Mouse (Mus musculus) lung, postnatal 0 days (tissue): ENCODE data around the gene H2-T23. TPM values are rescaled to one million over a fixed set of nuclear protein-coding genes. Genes with fewer than 3 reads are reported as not detected.
"Not testable (repeated sequence)": the region's sequence is repeated elsewhere in the genome, so short reads cannot be mapped to it uniquely, and the experiment has no call there.

Experiments used
- ATAC-seq: fragments of 200-750 bp; cut with Nextera tagmentation; 2 replicates; pipeline ENCODE4 v1.8.0; 2017; ENCODE audit warnings: moderate library complexity
- DNase-seq: peaks from one replicate; pipeline ENCODE4 v3.0.0-alpha.2; 2016; ENCODE audit warnings: low spot score
- H3K27ac ChIP-seq: fragments of 300-500 bp; sonication (generic); 2 replicates; pipeline ENCODE4 v1.5.1; 2014; ENCODE audit warnings: antibody characterized with exemption, mild to moderate bottlenecking, low read length, mixed read lengths
- H3K27me3 ChIP-seq: fragments of 300-500 bp; sonication (generic); replicated peaks from 2 replicates; pipeline ENCODE4 v1.6.1; 2014; ENCODE audit warnings: low read length, mixed read lengths; ENCODE audit not compliant: insufficient read depth
- H3K36me3 ChIP-seq: fragments of 300-500 bp; sonication (generic); 2 replicates; pipeline ENCODE4 v1.6.1; 2014; ENCODE audit warnings: low read length, mixed read lengths; ENCODE audit not compliant: insufficient read depth
- H3K4me1 ChIP-seq: fragments of 300-500 bp; sonication (generic); 2 replicates; pipeline ENCODE4 v1.6.1; 2014; ENCODE audit warnings: antibody characterized with exemption, low read depth, low read length, mixed read lengths; ENCODE audit not compliant: insufficient read depth
- H3K4me2 ChIP-seq: fragments of 300-500 bp; sonication (generic); replicated peaks from 2 replicates; pipeline ENCODE4 v1.6.1; 2014; ENCODE audit warnings: low read depth, mild to moderate bottlenecking, low read length, moderate library complexity, mixed read lengths
- H3K4me3 ChIP-seq: fragments of 300-500 bp; sonication (generic); 2 replicates; pipeline ENCODE4 v1.5.1; 2014; ENCODE audit warnings: low read depth, low read length
- H3K9ac ChIP-seq: fragments of 300-500 bp; sonication (generic); replicated peaks from 2 replicates; pipeline ENCODE4 v1.6.1; 2014; ENCODE audit warnings: low read depth, mild to moderate bottlenecking
- H3K9me3 ChIP-seq: fragments of 300-500 bp; sonication (generic); 2 replicates; pipeline ENCODE4 v1.6.1; 2016; ENCODE audit warnings: low read length, mixed read lengths
- CTCF ChIP-seq: IDR thresholded peaks from 2 replicates; pipeline ENCODE4 v1.5.1; 2016; ENCODE audit warnings: antibody characterized with exemption, mild to moderate bottlenecking
- EP300 ChIP-seq: IDR thresholded peaks from 2 replicates; pipeline ENCODE4 v1.6.1; 2016; ENCODE audit warnings: antibody characterized with exemption, mild to moderate bottlenecking, control low read depth
- WGBS: fragments of 180-500 bp; shearing (Covaris S2); extraction: QIAGEN DNeasy Blood & Tissue Kit; methylation state at CpG from one replicate; pipeline ENCODE4 v1.1.7; 2014; 5-methylcytosine and 5-hydroxymethylcytosine counted together
- polyA plus RNA-seq: library from polyadenylated mRNA; unstranded; fragments of >200 nt; fragmentation: Nextera tagmentation; extraction: Ambion mirVana; gene quantifications from 2 replicates; pipeline ENCODE4 v1.2.1, GENCODE M21; 2015

H2-T23 gene
- polyA plus RNA-seq, 1 experiment from 2014 or later, result 50.4 TPM

- peak; percentile 77 for ATAC-seq
- peak; percentile 63 for TF ChIP-seq CTCF
- H3K36me3 ChIP-seq, H3K4me1 ChIP-seq, H3K9me3 ChIP-seq, H3K27me3 ChIP-seq: not testable (repeated sequence)
- peak; percentile 59 for DNase-seq
- Histone ChIP-seq H3K27ac (peak overlapping the region; percentile 26; the same call in 1 of the 2 replicates), H3K9ac (peak overlapping the region; percentile 64), H3K4me3 (peak overlapping the region; percentile 61), H3K4me2 (peak overlapping the region; percentile 67)
- 4% methylated on average over 40 of the region's 40 CpGs for WGBS
Measured at GRCm38 (mm10) chr17:36031583-36032331, 898 bp downstream of the H2-T23 start.

- not testable (repeated sequence) for DNase-seq, H3K9ac ChIP-seq, H3K27ac ChIP-seq, H3K36me3 ChIP-seq, H3K4me1 ChIP-seq, H3K9me3 ChIP-seq, H3K27me3 ChIP-seq
- 0 out of 2 replicates have a peak, but pooled peaks have one; percentile 3 for ATAC-seq
- peak overlapping the region; percentile 67 for H3K4me2 ChIP-seq
- H3K4me3 ChIP-seq, result peak overlapping the region; percentile 61
- 44% methylated on average over 8 of the region's 8 CpGs for WGBS
Measured at GRCm38 (mm10) chr17:36030703-36031582, 1.7 kb downstream of the H2-T23 start.

GRCm38 (mm10) chr17:36030046-36030702 is 2.5 kb downstream of the H2-T23 start:
- H3K4me1 ChIP-seq, H3K9me3 ChIP-seq, ATAC-seq, H3K27me3 ChIP-seq, H3K27ac ChIP-seq, H3K9ac ChIP-seq, DNase-seq, H3K4me3 ChIP-seq, H3K36me3 ChIP-seq, H3K4me2 ChIP-seq: not testable (repeated sequence)
- WGBS, result 62% methylated on average over 2 of the region's 4 CpGs

GRCm38 (mm10) chr17:36028879-36029619 is 3.6 kb downstream of the H2-T23 start:
- ATAC-seq (no peak), DNase-seq (no peak)
- TF ChIP-seq CTCF (no peak), EP300 (no peak)
- Histone ChIP-seq H3K9ac (no peak overlapping the region), H3K27ac (no peak overlapping the region), H3K27me3 (no peaks in the 10 kb centered on the region), H3K4me2 (no peak overlapping the region), H3K9me3 (no peaks in the 10 kb centered on the region), H3K36me3 (no peaks in the 10 kb centered on the region), H3K4me1 (peaks cover 3% of the 10 kb centered on the region; the same call in 1 of the 2 replicates), H3K4me3 (no peak overlapping the region)
- WGBS, result 85% methylated on average over 7 of the region's 7 CpGs

- ATAC-seq, result no peak
- no peak overlapping the region for H3K27ac ChIP-seq
- no peaks in the 10 kb centered on the region for H3K36me3 ChIP-seq
- DNase-seq, result no peak
- H3K27me3 ChIP-seq, result no peaks in the 10 kb centered on the region
- TF ChIP-seq CTCF, result no peak
- TF ChIP-seq EP300, result no peak
- H3K4me2 ChIP-seq, result no peak overlapping the region
- WGBS, result 79% methylated on average over 4 of the region's 4 CpGs
- H3K4me3 ChIP-seq, result no peak overlapping the region
- no peak overlapping the region for H3K9ac ChIP-seq
- H3K4me1 ChIP-seq, result peaks cover 6% of the 10 kb centered on the region; the same call in 1 of the 2 replicates
- H3K9me3 ChIP-seq, result no peaks in the 10 kb centered on the region
Measured at GRCm38 (mm10) chr17:36027663-36028062, 5.0 kb downstream of the H2-T23 start.
